Mouse (Mus musculus): Measurements from ENCODE around the gene Krt82. TPM values are rescaled to one million over a fixed set of nuclear protein-coding genes. Genes with fewer than 3 reads are reported as not detected.
"Not testable (repeated sequence)": the region's sequence is repeated elsewhere in the genome, so short reads cannot be mapped to it uniquely, and the experiment has no call there.

Krt82 gene
- polyA plus RNA-seq, 1 experiment from 2014 or later: not detected

GRCm38 (mm10) chr15:101517161-101517560 lies 33.3 kb downstream of the Krt82 start, which contains the start of gene Gm49425:
Gene Gm49425, minus strand, starts transcription at chr15:101517261.
- peaks cover 13% of the 10 kb centered on the region for H3K27me3 ChIP-seq (ENCODE audit: control insufficient read depth, insufficient read depth, low read length)
- not testable (repeated sequence) for H3K36me3 ChIP-seq (ENCODE audit: control insufficient read depth, insufficient read depth, low read length); ATAC-seq (ENCODE audit: insufficient number of reproducible peaks, insufficient read depth, low FRiP score, low read depth); H3K9ac ChIP-seq (ENCODE audit: low read length); H3K27ac ChIP-seq (replicated peaks in 1 of 2; ENCODE audit: control insufficient read depth in 1 of 2, insufficient read depth in 1 of 2, low read depth in 2 of 2, low read length in 2 of 2); H3K4me3 ChIP-seq (ENCODE audit: control insufficient read depth in 1 of 2, insufficient read depth in 1 of 2, low read depth in 1 of 2, low read length in 2 of 2); H3K4me1 ChIP-seq (ENCODE audit: control insufficient read depth in 2 of 2, insufficient read depth in 2 of 2, low read length in 2 of 2); H3K4me2 ChIP-seq (ENCODE audit: low read length); H3K9me3 ChIP-seq (ENCODE audit: control insufficient read depth, low read length)
- WGBS: 54% methylated on average over 2 of the region's 2 CpGs

- Histone ChIP-seq H3K4me3 (ENCODE audit: control insufficient read depth in 1 of 2, insufficient read depth in 1 of 2, low read depth in 1 of 2, low read length in 2 of 2) (no peak overlapping the region), H3K4me2 (ENCODE audit: low read length) (no peak overlapping the region), H3K36me3 (ENCODE audit: control insufficient read depth, insufficient read depth, low read length) (no peaks in the 10 kb centered on the region), H3K9ac (ENCODE audit: low read length) (no peak overlapping the region), H3K27ac (replicated peaks in 1 of 2; ENCODE audit: control insufficient read depth in 1 of 2, insufficient read depth in 1 of 2, low read depth in 2 of 2, low read length in 2 of 2) (no peak overlapping the region), H3K4me1 (ENCODE audit: control insufficient read depth in 2 of 2, insufficient read depth in 2 of 2, low read length in 2 of 2) (no peaks in the 10 kb centered on the region), H3K9me3 (ENCODE audit: control insufficient read depth, low read length) (no peaks in the 10 kb centered on the region), H3K27me3 (ENCODE audit: control insufficient read depth, insufficient read depth, low read length) (no peaks in the 10 kb centered on the region; the same call in 1 of the 2 replicates)
- ATAC-seq (ENCODE audit: insufficient number of reproducible peaks, insufficient read depth, low FRiP score, low read depth): no peak
- WGBS: 79% methylated on average over 9 of the region's 9 CpGs
Measured at GRCm38 (mm10) chr15:101508247-101508646, 42.2 kb downstream of the Krt82 start.

GRCm38 (mm10) chr15:101506896-101507758 lies 43.3 kb downstream of the Krt82 start:
- Histone ChIP-seq H3K4me1 (ENCODE audit: control insufficient read depth in 2 of 2, insufficient read depth in 2 of 2, low read length in 2 of 2) (no peaks in the 10 kb centered on the region), H3K9me3 (ENCODE audit: control insufficient read depth, low read length) (no peaks in the 10 kb centered on the region), H3K4me2 (ENCODE audit: low read length) (no peak overlapping the region), H3K27me3 (ENCODE audit: control insufficient read depth, insufficient read depth, low read length) (no peaks in the 10 kb centered on the region; the same call in 1 of the 2 replicates), H3K27ac (replicated peaks in 1 of 2; ENCODE audit: control insufficient read depth in 1 of 2, insufficient read depth in 1 of 2, low read depth in 2 of 2, low read length in 2 of 2) (no peak overlapping the region), H3K9ac (ENCODE audit: low read length) (no peak overlapping the region), H3K4me3 (ENCODE audit: control insufficient read depth in 1 of 2, insufficient read depth in 1 of 2, low read depth in 1 of 2, low read length in 2 of 2) (no peak overlapping the region), H3K36me3 (ENCODE audit: control insufficient read depth, insufficient read depth, low read length) (no peaks in the 10 kb centered on the region)
- ATAC-seq (ENCODE audit: insufficient number of reproducible peaks, insufficient read depth, low FRiP score, low read depth): no peak
- WGBS: 36% methylated on average over 14 of the region's 14 CpGs

- H3K9ac ChIP-seq (ENCODE audit: low read length): no peak overlapping the region
- no peaks in the 10 kb centered on the region for H3K27me3 ChIP-seq (ENCODE audit: control insufficient read depth, insufficient read depth, low read length)
- no peak overlapping the region for H3K4me2 ChIP-seq (ENCODE audit: low read length)
- no peak overlapping the region for H3K4me3 ChIP-seq (ENCODE audit: control insufficient read depth in 1 of 2, insufficient read depth in 1 of 2, low read depth in 1 of 2, low read length in 2 of 2)
- no peaks in the 10 kb centered on the region for H3K36me3 ChIP-seq (ENCODE audit: control insufficient read depth, insufficient read depth, low read length)
- no peaks in the 10 kb centered on the region for H3K9me3 ChIP-seq (ENCODE audit: control insufficient read depth, low read length)
- ATAC-seq (ENCODE audit: insufficient number of reproducible peaks, insufficient read depth, low FRiP score, low read depth): no peak
- H3K4me1 ChIP-seq (ENCODE audit: control insufficient read depth in 2 of 2, insufficient read depth in 2 of 2, low read length in 2 of 2): peaks cover 6 to 7% of the 10 kb centered on the region in 2 experiments
- H3K27ac ChIP-seq (replicated peaks in 1 of 2; ENCODE audit: control insufficient read depth in 1 of 2, insufficient read depth in 1 of 2, low read depth in 2 of 2, low read length in 2 of 2): no peak overlapping the region
- WGBS: 59% methylated on average over 2 of the region's 2 CpGs
Measured at GRCm38 (mm10) chr15:101497181-101497580, 53.3 kb downstream of the Krt82 start.

GRCm38 (mm10) chr15:101495266-101495665 lies 55.2 kb downstream of the Krt82 start:
- Histone ChIP-seq H3K27ac (replicated peaks in 1 of 2; ENCODE audit: control insufficient read depth in 1 of 2, insufficient read depth in 1 of 2, low read depth in 2 of 2, low read length in 2 of 2) (no peak overlapping the region), H3K4me3 (ENCODE audit: control insufficient read depth in 1 of 2, insufficient read depth in 1 of 2, low read depth in 1 of 2, low read length in 2 of 2) (no peak overlapping the region), H3K9ac (ENCODE audit: low read length) (no peak overlapping the region), H3K4me2 (ENCODE audit: low read length) (no peak overlapping the region), H3K4me1 (ENCODE audit: control insufficient read depth in 2 of 2, insufficient read depth in 2 of 2, low read length in 2 of 2) (peaks cover 6 to 7% of the 10 kb centered on the region in 2 experiments), H3K27me3 (ENCODE audit: control insufficient read depth, insufficient read depth, low read length) (no peaks in the 10 kb centered on the region), H3K9me3 (ENCODE audit: control insufficient read depth, low read length) (no peaks in the 10 kb centered on the region), H3K36me3 (ENCODE audit: control insufficient read depth, insufficient read depth, low read length) (no peaks in the 10 kb centered on the region)
- 83% methylated on average over 8 of the region's 8 CpGs for WGBS
- no peak for ATAC-seq (ENCODE audit: insufficient number of reproducible peaks, insufficient read depth, low FRiP score, low read depth)

GRCm38 (mm10) chr15:101494203-101494602 lies 56.3 kb downstream of the Krt82 start:
- H3K4me1 ChIP-seq (ENCODE audit: control insufficient read depth in 2 of 2, insufficient read depth in 2 of 2, low read length in 2 of 2): peaks cover 6 to 7% of the 10 kb centered on the region in 2 experiments
- H3K27me3 ChIP-seq (ENCODE audit: control insufficient read depth, insufficient read depth, low read length): no peaks in the 10 kb centered on the region
- no peak overlapping the region for H3K4me3 ChIP-seq (ENCODE audit: control insufficient read depth in 1 of 2, insufficient read depth in 1 of 2, low read depth in 1 of 2, low read length in 2 of 2)
- WGBS: 60% methylated on average over 1 of the region's 1 CpGs
- no peaks in the 10 kb centered on the region for H3K9me3 ChIP-seq (ENCODE audit: control insufficient read depth, low read length)
- H3K4me2 ChIP-seq (ENCODE audit: low read length): no peak overlapping the region
- H3K9ac ChIP-seq (ENCODE audit: low read length): no peak overlapping the region
- ATAC-seq (ENCODE audit: insufficient number of reproducible peaks, insufficient read depth, low FRiP score, low read depth): no peak
- H3K27ac ChIP-seq (replicated peaks in 1 of 2; ENCODE audit: control insufficient read depth in 1 of 2, insufficient read depth in 1 of 2, low read depth in 2 of 2, low read length in 2 of 2): no peak overlapping the region
- no peaks in the 10 kb centered on the region for H3K36me3 ChIP-seq (ENCODE audit: control insufficient read depth, insufficient read depth, low read length)

GRCm38 (mm10) chr15:101493713-101494112 lies 56.8 kb downstream of the Krt82 start:
- H3K4me3 ChIP-seq (ENCODE audit: control insufficient read depth in 1 of 2, insufficient read depth in 1 of 2, low read depth in 1 of 2, low read length in 2 of 2): no peak overlapping the region
- 89% methylated on average over 6 of the region's 6 CpGs for WGBS
- H3K4me1 ChIP-seq (ENCODE audit: control insufficient read depth in 2 of 2, insufficient read depth in 2 of 2, low read length in 2 of 2): peaks cover 6 to 7% of the 10 kb centered on the region in 2 experiments
- ATAC-seq (ENCODE audit: insufficient number of reproducible peaks, insufficient read depth, low FRiP score, low read depth): no peak
- H3K9me3 ChIP-seq (ENCODE audit: control insufficient read depth, low read length): no peaks in the 10 kb centered on the region
- no peaks in the 10 kb centered on the region for H3K36me3 ChIP-seq (ENCODE audit: control insufficient read depth, insufficient read depth, low read length)
- H3K9ac ChIP-seq (ENCODE audit: low read length): no peak overlapping the region
- no peak overlapping the region for H3K27ac ChIP-seq (replicated peaks in 1 of 2; ENCODE audit: control insufficient read depth in 1 of 2, insufficient read depth in 1 of 2, low read depth in 2 of 2, low read length in 2 of 2)
- no peak overlapping the region for H3K4me2 ChIP-seq (ENCODE audit: low read length)
- H3K27me3 ChIP-seq (ENCODE audit: control insufficient read depth, insufficient read depth, low read length): no peaks in the 10 kb centered on the region

All from heart, embryonic 14.5 days (tissue).